ENCODE assay signal across 12 mouse cellular contexts in the genomic region with DNA sequence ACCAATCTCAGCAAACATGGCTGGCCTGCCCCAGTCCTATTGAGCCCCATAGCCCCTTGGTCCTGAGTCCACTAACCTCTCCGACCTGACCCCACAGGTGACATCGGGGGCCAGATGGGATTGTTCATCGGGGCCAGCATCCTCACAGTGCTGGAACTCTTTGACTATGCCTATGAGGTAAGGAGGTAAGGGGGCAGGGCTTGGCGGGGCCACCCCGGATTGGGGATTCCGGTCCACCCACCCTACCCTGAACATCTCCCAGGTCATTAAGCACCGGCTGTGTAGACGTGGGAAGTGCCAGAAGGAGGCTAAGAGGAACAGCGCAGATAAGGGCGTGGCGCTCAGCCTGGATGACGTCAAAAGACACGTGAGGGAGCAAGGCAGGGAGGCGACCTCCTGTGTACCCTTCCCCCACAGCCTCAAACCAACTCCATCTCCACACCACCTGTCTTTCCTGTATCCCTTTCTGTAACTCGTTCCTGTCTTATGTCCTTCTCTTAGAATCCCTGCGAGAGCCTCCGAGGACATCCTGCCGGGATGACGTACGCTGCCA. TPM values are rescaled to one million over a fixed set of nuclear protein-coding genes. Genes with fewer than 3 reads are reported as not detected.
DNase-seq lines count a peak whose midpoint lies in the region; ATAC-seq and TF ChIP-seq lines count a peak whose summit lies in the region.
"Had no signal": no experiment of that assay in that cellular context is flagged by ENCODE, and none has a peak within 500 bp of the region (broad histone marks: within the 10 kb centered on the region; RNA-seq: fewer than 3 reads in every experiment).

No protein-coding gene starts in this region.

- ATAC-seq in hindbrain, embryonic 12.5 days (ENCODE audit: low FRiP score): no peak

- dilution Hi-C loops in CH12.LX (cut with MboI; ENCODE audit: extremely low pct_ligation_motif_present, extremely low pct_unique_long_range_greater_than_20kb, low sequenced_read_pairs): no loop called here

- H3K79me2 ChIP-seq in C2C12 (ENCODE audit: control insufficient read depth, insufficient read depth) (peaks cover 35% of the 10 kb centered on the region), CH12.LX (replicated peaks; ENCODE audit: control insufficient read depth, extremely low read depth, insufficient read depth, poor library complexity, severe bottlenecking) (no peaks in the 10 kb centered on the region; the same call in 1 of the 2 replicates)

- peaks cover 45% of the 10 kb centered on the region for H3K36me3 ChIP-seq in hindbrain, embryonic 12.5 days
- H3K36me3 ChIP-seq in hindbrain, embryonic 10.5 days: peaks cover 37% of the 10 kb centered on the region
- H3K36me3 ChIP-seq in C2C12 (ENCODE audit: control insufficient read depth, insufficient read depth): peaks cover 5% of the 10 kb centered on the region
- H3K36me3 ChIP-seq in CH12.LX (replicated peaks in 1 of 2; ENCODE audit: control insufficient read depth in 1 of 2, insufficient read depth in 1 of 2, low read length in 1 of 2): peaks cover 0 to 9% of the 10 kb centered on the region in 2 experiments
- H3K36me3 ChIP-seq: liver, embryonic 13.5 days had no signal

- no peak overlapping the region for H3K4me2 ChIP-seq in hindbrain, embryonic 12.5 days (replicated peaks)
- H3K4me2 ChIP-seq in CH12.LX (ENCODE audit: insufficient read depth, low read depth, poor library complexity, severe bottlenecking): no peak overlapping the region
- H3K4me2 ChIP-seq: liver, embryonic 13.5 days had no signal

- 38% methylated on average over 20 of the region's 20 CpGs for WGBS in hindbrain, embryonic 12.5 days
- 44% methylated on average over 20 of the region's 20 CpGs for WGBS in hindbrain, embryonic 10.5 days

- no peak overlapping the region for H3ac ChIP-seq in C2C12 (ENCODE audit: control insufficient read depth, insufficient read length, low read depth)

- in situ Hi-C loops in CH12.LX (cut with MboI; ENCODE audit: low pct_ligation_motif_present, low pct_unique_long_range_greater_than_20kb, low sequenced_read_pairs): no loop called here

- no peak overlapping the region for H3K27ac ChIP-seq in hindbrain, embryonic 12.5 days
- no peak overlapping the region for H3K27ac ChIP-seq in hindbrain, embryonic 10.5 days
- H3K27ac ChIP-seq in CH12.LX (ENCODE audit: insufficient read depth, low read depth): no peak overlapping the region
- H3K27ac ChIP-seq: liver, embryonic 13.5 days had no signal

- H3K9me3 ChIP-seq in hindbrain, embryonic 12.5 days (replicated peaks): no peaks in the 10 kb centered on the region
- H3K9me3 ChIP-seq in hindbrain, embryonic 10.5 days: no peaks in the 10 kb centered on the region
- H3K9me3 ChIP-seq in CH12.LX (replicated peaks; ENCODE audit: low read length): no peaks in the 10 kb centered on the region
- H3K9me3 ChIP-seq: liver, embryonic 13.5 days had no signal

- TF ChIP-seq RAD21 in CH12.LX (IDR thresholded peaks at IDR 0.05; ENCODE audit: low read depth, low read length): no peak

- peaks cover 19% of the 10 kb centered on the region for H3K4me1 ChIP-seq in hindbrain, embryonic 12.5 days
- H3K4me1 ChIP-seq in hindbrain, embryonic 10.5 days (replicated peaks): peaks cover 54% of the 10 kb centered on the region
- H3K4me1 ChIP-seq in CH12.LX (ENCODE audit: control insufficient read depth in 1 of 2, insufficient read depth in 2 of 2): peaks cover 17 to 26% of the 10 kb centered on the region in 2 experiments

- no peak for TF ChIP-seq CTCF in C2C12 (IDR thresholded peaks at IDR 0.05; ENCODE audit: control insufficient read depth, insufficient read depth, insufficient read length)
- TF ChIP-seq CTCF in CH12.LX (conservative IDR thresholded peaks at IDR 0.05 in 1 of 2, IDR thresholded peaks at IDR 0.05 in 1 of 2; ENCODE audit: low read depth in 2 of 2, low read length in 2 of 2): no peak

- no peak for TF ChIP-seq EP300 in CH12.LX (IDR thresholded peaks at IDR 0.05; ENCODE audit: low read length)

- TF ChIP-seq POLR2A in CH12.LX (IDR thresholded peaks at IDR 0.05; ENCODE audit: low read depth, low read length): no peak

- H3K9ac ChIP-seq in hindbrain, embryonic 12.5 days: peak overlapping the region; percentile 35; the same call in 1 of the 2 replicates
- H3K9ac ChIP-seq in CH12.LX (ENCODE audit: insufficient read depth, low read depth): no peak overlapping the region
- H3K9ac ChIP-seq: liver, embryonic 13.5 days had no signal

- H3K27me3 ChIP-seq in hindbrain, embryonic 12.5 days: peaks cover 7% of the 10 kb centered on the region; the same call in 1 of the 2 replicates
- H3K27me3 ChIP-seq in hindbrain, embryonic 10.5 days (ENCODE audit: insufficient read depth, poor library complexity, severe bottlenecking): peaks cover 28% of the 10 kb centered on the region
- H3K27me3 ChIP-seq in C2C12 (ENCODE audit: control insufficient read depth, insufficient read depth, insufficient read length) (peaks cover 33% of the 10 kb centered on the region), CH12.LX (replicated peaks) (peaks cover 42% of the 10 kb centered on the region)

- peaks cover 7% of the 10 kb centered on the region for H3K79me3 ChIP-seq in C2C12 (ENCODE audit: low read depth)

- DNase-seq in hindbrain, embryonic 10.5 days (ENCODE audit: low spot score): no peak
- DNase-seq in CH12.LX (ENCODE audit: extremely low read depth): no peak
- DNase-seq in induced T-regulatory cell, adult 2 months (ENCODE audit: low read depth): peak; percentile 45
- DNase-seq in gastrocnemius, postnatal 10 days: no peak
- no peak for DNase-seq in thymus, postnatal 25 days
- DNase-seq in adrenal gland, adult 8-10 months: no peak
- DNase-seq: cerebellum, adult 8-10 months; liver, embryonic 13.5 days had no signal

- H3K4me3 ChIP-seq in hindbrain, embryonic 12.5 days: no peak overlapping the region
- H3K4me3 ChIP-seq in hindbrain, embryonic 10.5 days: no peak overlapping the region
- no peak overlapping the region for H3K4me3 ChIP-seq in C2C12 (ENCODE audit: insufficient read depth, poor library complexity, severe bottlenecking)
- no peak overlapping the region for H3K4me3 ChIP-seq in CH12.LX (replicated peaks in 1 of 3; ENCODE audit: low read depth in 2 of 3, low read length in 2 of 3, poor library complexity in 1 of 3)
- H3K4me3 ChIP-seq: liver, embryonic 13.5 days had no signal

TF ChIP-seq in C2C12, 6 proteins besides CTCF, POLR2A, EP300 and RAD21:
- peak; percentile 46 for TF ChIP-seq USF1 (IDR thresholded peaks at IDR 0.05; ENCODE audit: low read depth)
- no peak for TF ChIP-seq CEBPB (IDR thresholded peaks at IDR 0.05; ENCODE audit: low read depth)
- no peak for TF ChIP-seq MAX (IDR thresholded peaks at IDR 0.05)

TF ChIP-seq in CH12.LX, 34 proteins besides CTCF, POLR2A, EP300 and RAD21 (continues in another document):
- TF ChIP-seq HCFC1 (IDR thresholded peaks at IDR 0.05; ENCODE audit: low read depth, low read length) (no peak), CHD1 (IDR thresholded peaks at IDR 0.05; ENCODE audit: low read depth, low read length) (no peak), BHLHE40 (IDR thresholded peaks at IDR 0.05; ENCODE audit: low read depth, low read length) (peak; percentile 66), ZMIZ1 (IDR thresholded peaks at IDR 0.05; ENCODE audit: low read depth, low read length) (no peak)

RNA-seq across cellular contexts. Expression of a gene that starts 3.3 kb away (rescaled TPM):
- polyA plus RNA-seq in hindbrain, embryonic 12.5 days (2016; fragmentation: Nextera tagmentation; extraction: Ambion mirVana): 123 and 141 TPM in 2 replicates
- polyA plus RNA-seq in hindbrain, embryonic 10.5 days (2016; fragmentation: Nextera tagmentation; extraction: Ambion mirVana): 101 and 118 TPM in 2 replicates
- polyA plus RNA-seq in C2C12 (2012; fragmentation: generic; extraction: Trizol) (28.6 TPM), CH12.LX (2012; ENCODE audit: insufficient read length, low read depth) (56.5 and 69.9 TPM in 2 replicates)
- total RNA-seq in CH12.LX (2012; rRNA removed) (17.9 and 19.9 TPM in 2 replicates), CH12.LX (2014; rRNA removed) (10.5 and 12.5 TPM in 2 replicates)
- 10 to 100 TPM; 15.4 to 15.9 TPM for total RNA-seq in gastrocnemius, postnatal 10 days (2021)
- total RNA-seq in adrenal gland, adult 8-10 months (2022): 10 to 100 TPM; 45.2 to 90.5 (median 62.8) TPM

RNA-seq across cellular contexts. Expression of a gene that starts 6.7 kb away (rescaled TPM):
- polyA plus RNA-seq in hindbrain, embryonic 12.5 days (2016; fragmentation: Nextera tagmentation; extraction: Ambion mirVana): not detected in 2 replicates
- polyA plus RNA-seq in hindbrain, embryonic 10.5 days (2016; fragmentation: Nextera tagmentation; extraction: Ambion mirVana): not detected in 2 replicates
- polyA plus RNA-seq in C2C12 (2012; fragmentation: generic; extraction: Trizol) (not detected), CH12.LX (2012; ENCODE audit: insufficient read length, low read depth) (not detected in 2 replicates)
- total RNA-seq in CH12.LX (2012; rRNA removed) (2.1 and 2.9 TPM in 2 replicates), CH12.LX (2014; rRNA removed) (not detected in 2 replicates)
- total RNA-seq in gastrocnemius, postnatal 10 days (2021): 1 to 10 TPM in 1 of 2 experiments, not detected in 1; 2.4 TPM
- total RNA-seq in adrenal gland, adult 8-10 months (2022): 10 to 100 TPM; 30.4 to 55.2 (median 34.8) TPM
- polyA plus RNA-seq: heart, postnatal 0 days; kidney, embryonic 14.5 days; liver, embryonic 13.5 days had no signal

RNA-seq across cellular contexts. Expression of a gene that starts 18.7 kb away (rescaled TPM):
- polyA plus RNA-seq in hindbrain, embryonic 12.5 days (2016; fragmentation: Nextera tagmentation; extraction: Ambion mirVana): 0.69 and 0.92 TPM in 2 replicates
- 0.54 and 0.78 TPM in 2 replicates for polyA plus RNA-seq in hindbrain, embryonic 10.5 days (2016; fragmentation: Nextera tagmentation; extraction: Ambion mirVana)
- polyA plus RNA-seq in C2C12 (2012; fragmentation: generic; extraction: Trizol): 0.64 TPM
- total RNA-seq in CH12.LX (2012; rRNA removed): 0.17 and 0.25 TPM in 2 replicates
- 0.12 and 0.24 TPM in 2 replicates for total RNA-seq in CH12.LX (2014; rRNA removed)
- 0.26 and 0.56 TPM in 2 replicates for polyA plus RNA-seq in CH12.LX (2012; ENCODE audit: insufficient read length, low read depth)
- 100 to 1,000 TPM; 358 to 467 TPM for total RNA-seq in gastrocnemius, postnatal 10 days (2021)
- 100 to 1,000 TPM; 189 to 666 (median 461) TPM for total RNA-seq in adrenal gland, adult 8-10 months (2022)

RNA-seq across cellular contexts. Expression of a gene that starts 26.8 kb away (rescaled TPM):
- polyA plus RNA-seq in hindbrain, embryonic 12.5 days (2016; fragmentation: Nextera tagmentation; extraction: Ambion mirVana): 152 and 156 TPM in 2 replicates
- 152 and 174 TPM in 2 replicates for polyA plus RNA-seq in hindbrain, embryonic 10.5 days (2016; fragmentation: Nextera tagmentation; extraction: Ambion mirVana)
- polyA plus RNA-seq in C2C12 (2012; fragmentation: generic; extraction: Trizol): 210 TPM
- total RNA-seq in CH12.LX (2012; rRNA removed): 112 and 140 TPM in 2 replicates
- total RNA-seq in CH12.LX (2014; rRNA removed): 98.8 and 106 TPM in 2 replicates
- 119 and 140 TPM in 2 replicates for polyA plus RNA-seq in CH12.LX (2012; ENCODE audit: insufficient read length, low read depth)
- 100 to 1,000 TPM; 162 to 182 TPM for total RNA-seq in gastrocnemius, postnatal 10 days (2021)
- 100 to 1,000 TPM; 200 to 304 (median 253) TPM for total RNA-seq in adrenal gland, adult 8-10 months (2022)

RNA-seq across cellular contexts. Expression of a gene that starts 28.4 kb away (rescaled TPM):
- polyA plus RNA-seq in hindbrain, embryonic 12.5 days (2016; fragmentation: Nextera tagmentation; extraction: Ambion mirVana): 48.6 and 61.6 TPM in 2 replicates
- 12.6 and 29.0 TPM in 2 replicates for polyA plus RNA-seq in hindbrain, embryonic 10.5 days (2016; fragmentation: Nextera tagmentation; extraction: Ambion mirVana)
- polyA plus RNA-seq in C2C12 (2012; fragmentation: generic; extraction: Trizol) (2.2 TPM), CH12.LX (2012; ENCODE audit: insufficient read length, low read depth) (0.80 and 0.94 TPM in 2 replicates)
- total RNA-seq in CH12.LX (2012; rRNA removed) (0.46 and 0.47 TPM in 2 replicates), CH12.LX (2014; rRNA removed) (not detected in 2 replicates)
- 1 to 10 TPM; 1.1 to 2.1 TPM for total RNA-seq in gastrocnemius, postnatal 10 days (2021)
- 1 to 10 TPM; 1.4 to 2.5 (median 1.8) TPM for total RNA-seq in adrenal gland, adult 8-10 months (2022)
